Mouse (Mus musculus) liver, embryonic 14.5 days (tissue): ENCODE measurements around the gene Zbtb44. TPM values are rescaled to one million over a fixed set of nuclear protein-coding genes. Genes with fewer than 3 reads are reported as not detected.

Source experiments
- ATAC-seq: fragments of 200-750 bp; cut with Nextera tagmentation; 2 replicates; pipeline ENCODE4 v1.8.0; 2017; ENCODE audit warnings: moderate number of reproducible peaks, mild to moderate bottlenecking, moderate library complexity; ENCODE audit not compliant: insufficient read depth
- DNase-seq, 3 experiments: peaks; one replicate each; pipeline ENCODE4 v3.0.0-alpha.2; 2012 to 2013; ENCODE audit warnings: low read depth in 3 of 3, low spot score in 3 of 3
- H3K27ac ChIP-seq: fragments of 300-500 bp; sonication (generic); 2 replicates; pipeline ENCODE4 v1.5.1; 2014; ENCODE audit warnings: moderate library complexity, mild to moderate bottlenecking, control low read depth, inconsistent platforms
- H3K27me3 ChIP-seq: fragments of 300-500 bp; sonication (generic); 2 replicates; pipeline ENCODE4 v1.6.1; 2014; ENCODE audit warnings: mild to moderate bottlenecking, low read length, moderate library complexity; ENCODE audit not compliant: control insufficient read depth, insufficient read depth
- H3K36me3 ChIP-seq: fragments of 300-500 bp; sonication (generic); replicated peaks from 2 replicates; pipeline ENCODE4 v1.6.1; 2014; ENCODE audit warnings: low read depth; ENCODE audit not compliant: control insufficient read depth, insufficient read depth
- H3K4me1 ChIP-seq, 2 experiments: fragments of 200-500 bp in 1 of 2; fragments of 300-500 bp in 1 of 2; sonication (generic) in 1 of 2; replicated peaks; 2 replicates each; pipeline ENCODE4 v1.6.1; 2012 to 2014; ENCODE audit warnings: antibody characterized with exemption in 1 of 2, inconsistent platforms in 1 of 2, low read length in 1 of 2; ENCODE audit not compliant: control insufficient read depth in 2 of 2, insufficient read depth in 2 of 2
- H3K4me2 ChIP-seq: fragments of 300-500 bp; sonication (generic); 2 replicates; pipeline ENCODE4 v1.6.1; 2014; ENCODE audit warnings: low read depth, mild to moderate bottlenecking, control low read depth, moderate library complexity
- H3K4me3 ChIP-seq, 2 experiments: fragments of 200-500 bp in 1 of 2; fragments of 300-500 bp in 1 of 2; sonication (generic) in 1 of 2; 2 replicates each; pipeline ENCODE4 v1.5.1; 2012 to 2014; ENCODE audit warnings: low read depth in 2 of 2, low read length in 2 of 2, mild to moderate bottlenecking in 2 of 2, control low read depth in 1 of 2, inconsistent platforms in 1 of 2, moderate library complexity in 1 of 2; ENCODE audit not compliant: insufficient read depth in 1 of 2
- H3K9ac ChIP-seq: fragments of 300-500 bp; sonication (generic); replicated peaks from 2 replicates; pipeline ENCODE4 v1.6.1; 2014; ENCODE audit warnings: mild to moderate bottlenecking, control low read depth, moderate library complexity
- H3K9me3 ChIP-seq: fragments of 300-500 bp; sonication (generic); 2 replicates; pipeline ENCODE4 v1.6.1; 2016; ENCODE audit warnings: low read length, mixed read lengths; ENCODE audit not compliant: control insufficient read depth
- CTCF ChIP-seq: IDR thresholded peaks from 2 replicates; pipeline ENCODE4 v1.5.1; 2016; ENCODE audit warnings: antibody characterized with exemption, low read depth, control low read depth
- EP300 ChIP-seq: IDR thresholded peaks from 2 replicates; pipeline ENCODE4 v1.6.1; 2016; ENCODE audit warnings: antibody characterized with exemption, low read depth
- WGBS: fragments of 180-500 bp; shearing (Covaris S2); extraction: QIAGEN DNeasy Blood & Tissue Kit; methylation state at CpG from one replicate; pipeline ENCODE4 v1.1.7; 2014; ENCODE audit not compliant: insufficient replicate concordance; 5-methylcytosine and 5-hydroxymethylcytosine counted together
- polyA plus RNA-seq, 2 experiments: library from polyadenylated mRNA; depleted of rRNA in 1 of 2; stranded (reverse) in 1 of 2; unstranded in 1 of 2; fragments of >200 nt; fragmentation: Nextera tagmentation in 1 of 2; extraction: Ambion mirVana in 1 of 2; gene quantifications; 2 replicates each; pipeline versions ENCODE4 v1.2.1 to v1.2.3; 2012 to 2014

The Zbtb44 gene
- 3.0 and 4.0 TPM in 2 replicates for polyA plus RNA-seq (2012; rRNA removed)
- 5.6 and 6.3 TPM in 2 replicates for polyA plus RNA-seq (2014; fragmentation: Nextera tagmentation; extraction: Ambion mirVana)

DNA sequence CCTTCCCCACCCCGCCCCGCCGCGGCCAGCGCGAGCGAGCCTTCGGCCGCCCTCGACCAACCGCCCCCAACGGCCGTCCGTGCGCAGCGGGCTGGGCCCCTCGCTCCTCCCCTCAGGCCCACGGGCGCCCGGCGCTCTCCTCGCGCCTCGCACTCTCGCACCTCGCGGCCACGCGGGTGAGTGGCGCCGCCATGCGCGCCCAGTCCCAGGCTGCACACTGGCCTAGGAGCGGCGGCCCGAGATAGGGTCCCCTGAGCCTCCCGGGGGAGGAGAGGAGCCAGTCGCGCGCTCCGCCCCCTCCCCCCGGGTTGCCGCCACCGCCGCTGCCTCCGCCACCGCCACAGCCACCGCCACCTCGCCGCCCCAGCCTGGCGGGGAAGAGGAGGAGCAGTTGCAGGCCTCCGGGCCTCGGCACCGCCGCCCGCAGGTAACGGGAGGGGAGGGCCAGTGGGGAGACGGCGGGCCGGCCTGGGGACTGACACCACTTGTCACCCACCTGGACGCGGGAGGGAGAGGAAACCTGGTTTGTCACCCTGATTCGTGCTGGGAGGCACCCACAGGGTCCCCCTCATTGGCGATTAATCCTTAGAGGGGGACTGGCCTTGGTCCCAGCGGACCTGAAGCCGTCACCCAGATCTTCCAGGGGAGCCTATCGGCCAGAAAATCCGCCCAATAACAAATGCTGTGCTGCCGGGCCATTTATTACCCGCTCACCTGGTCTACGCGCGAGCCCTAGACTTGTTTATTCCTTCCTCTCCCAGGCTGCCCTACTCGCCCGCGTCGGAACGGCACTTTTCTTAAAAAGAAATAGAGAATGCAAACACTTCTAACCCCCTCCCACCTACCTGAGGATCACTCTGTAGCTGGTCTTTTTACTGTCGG is at the start of gene Zbtb44:
Zbtb44 (plus strand) TSS at position 113 of the 882 bp plus-strand sequence.
- TF ChIP-seq CTCF, result peak; percentile 8; the same call in 1 of the 2 replicates
- TF ChIP-seq EP300, result no peak
- H3K4me2 ChIP-seq, result peak within 1 kb of the TSS; percentile 99
- peaks cover 11 to 12% of the 10 kb centered on the region in 2 experiments for H3K4me1 ChIP-seq
- H3K9me3 ChIP-seq, result no peaks in the 10 kb centered on the region
- peak within 1 kb of the TSS; percentile 62 to 75 for H3K4me3 ChIP-seq
- peak within 1 kb of the TSS; percentile 88 for H3K27ac ChIP-seq
- H3K36me3 ChIP-seq, result no peaks in the 10 kb centered on the region
- WGBS, result under 1% methylated on average over 69 of the region's 79 CpGs
- H3K9ac ChIP-seq, result peak within 1 kb of the TSS; percentile 88
- ATAC-seq (peak; percentile 86), DNase-seq (peak; percentile 45 to 50 (median 45))
- no peaks in the 10 kb centered on the region for H3K27me3 ChIP-seq

GRCm38 (mm10) chr9:30985782-30986181 is 44.7 kb upstream of the Zbtb44 start:
- Histone ChIP-seq H3K27me3 (no peaks in the 10 kb centered on the region), H3K9ac (no peak overlapping the region), H3K27ac (no peak overlapping the region), H3K4me1 (no peaks in the 10 kb centered on the region), H3K4me2 (no peak overlapping the region), H3K36me3 (no peaks in the 10 kb centered on the region), H3K9me3 (no peaks in the 10 kb centered on the region), H3K4me3 (no peak overlapping the region)
- no peak for TF ChIP-seq CTCF
- TF ChIP-seq EP300, result no peak
- WGBS, result 42% methylated on average over 6 of the region's 6 CpGs
- ATAC-seq, result no peak
- no peak for DNase-seq

- no peak overlapping the region for H3K4me2 ChIP-seq
- no peak overlapping the region for H3K4me3 ChIP-seq
- no peaks in the 10 kb centered on the region for H3K27me3 ChIP-seq
- TF ChIP-seq CTCF, result no peak
- H3K9me3 ChIP-seq, result no peaks in the 10 kb centered on the region
- H3K4me1 ChIP-seq, result no peaks in the 10 kb centered on the region
- H3K36me3 ChIP-seq, result no peaks in the 10 kb centered on the region
- H3K27ac ChIP-seq, result no peak overlapping the region
- H3K9ac ChIP-seq, result no peak overlapping the region
- 67% methylated on average over 5 of the region's 5 CpGs for WGBS
- ATAC-seq, result no peak
- DNase-seq, result no peak
Measured at GRCm38 (mm10) chr9:30993106-30993505, 37.3 kb upstream of the Zbtb44 start.

DNA sequence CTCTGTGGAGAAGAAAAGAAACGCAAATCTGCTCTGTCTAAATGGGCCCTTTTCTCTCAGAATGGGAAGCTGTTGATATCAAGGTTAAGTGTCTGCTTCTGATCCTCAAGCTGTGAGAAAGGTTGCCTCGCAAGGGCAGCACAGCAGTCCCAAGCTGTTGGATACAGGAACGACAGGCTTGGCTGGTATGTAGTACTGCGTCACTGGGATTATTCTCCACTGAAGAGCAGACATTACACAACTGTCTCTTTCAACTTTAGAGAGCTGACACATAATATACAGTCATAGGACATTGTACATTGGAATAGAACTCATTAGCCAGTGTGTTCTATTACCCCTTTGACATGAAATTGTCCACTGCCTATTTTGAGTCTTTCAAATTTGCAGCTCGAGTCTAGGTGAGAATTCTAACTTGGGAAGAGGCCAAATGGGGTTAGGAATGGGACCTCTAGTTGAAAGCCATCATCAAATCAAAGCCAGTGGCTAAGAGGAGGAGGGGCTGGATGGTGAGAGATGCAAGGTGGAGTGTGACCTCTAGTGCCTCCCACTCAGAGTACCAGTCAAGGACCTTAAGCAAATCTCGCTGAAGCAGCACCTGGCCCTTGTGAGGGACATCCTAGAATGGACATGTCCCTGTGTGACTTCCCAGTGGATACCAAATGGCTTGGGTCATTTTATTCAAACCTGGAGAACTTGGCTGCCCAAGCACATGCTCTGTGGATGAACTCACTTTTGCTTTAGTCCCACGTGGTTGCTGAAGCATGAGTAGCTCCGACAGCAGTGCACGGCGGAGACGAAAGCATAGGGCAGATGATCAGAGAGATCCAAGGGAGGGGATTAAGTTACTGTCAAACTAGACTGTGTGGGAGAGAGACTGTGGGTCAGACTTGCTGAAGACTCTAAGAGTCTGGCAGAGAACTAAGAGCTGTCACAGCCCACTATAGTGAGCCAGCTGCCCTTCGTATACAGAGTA is 33.6 kb upstream of the Zbtb44 start:
- H3K9ac ChIP-seq, result no peak overlapping the region
- no peaks in the 10 kb centered on the region for H3K36me3 ChIP-seq
- ATAC-seq (no peak), DNase-seq (no peak)
- H3K4me1 ChIP-seq, result no peaks in the 10 kb centered on the region
- no peaks in the 10 kb centered on the region for H3K27me3 ChIP-seq
- H3K27ac ChIP-seq, result no peak overlapping the region
- TF ChIP-seq EP300 (no peak), CTCF (no peak)
- H3K9me3 ChIP-seq, result no peaks in the 10 kb centered on the region
- 53% methylated on average over 12 of the region's 12 CpGs for WGBS
- no peak overlapping the region for H3K4me2 ChIP-seq
- no peak overlapping the region for H3K4me3 ChIP-seq

- Histone ChIP-seq H3K9me3 (no peaks in the 10 kb centered on the region), H3K4me2 (no peak overlapping the region), H3K27ac (no peak overlapping the region), H3K27me3 (no peaks in the 10 kb centered on the region), H3K4me1 (no peaks in the 10 kb centered on the region), H3K36me3 (no peaks in the 10 kb centered on the region), H3K9ac (no peak overlapping the region), H3K4me3 (no peak overlapping the region)
- no peak for TF ChIP-seq EP300
- no peak for TF ChIP-seq CTCF
- WGBS, result 59% methylated on average over 10 of the region's 10 CpGs
- no peak for ATAC-seq
- DNase-seq, result no peak
Measured at GRCm38 (mm10) chr9:31000641-31001040, 29.8 kb upstream of the Zbtb44 start.
